ENCODE assay signal across 9 mouse cellular contexts in the genomic region with DNA sequence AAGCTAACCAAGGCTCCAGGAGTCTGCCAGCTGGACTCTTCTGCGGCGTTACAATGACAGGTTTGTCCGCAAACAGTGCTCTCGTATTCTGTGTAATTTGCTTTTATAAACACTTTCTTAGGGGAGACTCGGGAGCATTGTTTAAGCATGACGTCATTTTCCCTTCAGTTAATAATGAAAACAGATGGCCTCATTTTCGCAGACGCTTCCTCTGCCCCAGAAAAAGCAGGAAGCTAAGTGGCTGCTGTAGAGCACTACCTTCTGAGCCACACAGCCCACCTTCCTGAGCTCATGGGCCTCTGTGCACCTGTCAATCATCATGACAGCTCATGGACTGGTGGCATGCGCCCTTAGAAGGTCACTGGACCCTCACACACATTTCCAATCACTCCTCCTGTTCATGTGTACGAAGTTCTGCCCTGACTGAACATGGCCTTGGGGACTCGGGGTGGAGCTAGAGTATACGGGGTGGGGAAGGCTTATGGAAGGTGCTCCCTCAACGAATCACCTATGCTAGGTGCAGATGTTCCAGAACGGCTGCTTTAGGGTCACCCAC.
DNase-seq lines count a peak whose midpoint lies in the region; ATAC-seq and TF ChIP-seq lines count a peak whose summit lies in the region.
"Had no signal": no experiment of that assay in that cellular context is flagged by ENCODE, and none has a peak within 500 bp of the region (broad histone marks: within the 10 kb centered on the region; RNA-seq: fewer than 3 reads in every experiment).

No protein-coding gene starts in this region.

- peak; percentile 63 for ATAC-seq in heart, postnatal 0 days (ENCODE audit: insufficient read depth, low read depth)
- peak; percentile 79 for ATAC-seq in lung, embryonic 14.5 days (ENCODE audit: insufficient read depth)
- ATAC-seq in stomach, embryonic 16.5 days (ENCODE audit: insufficient read depth, low FRiP score): peak; percentile 79
- ATAC-seq in CD4-positive, CD25-positive, alpha-beta regulatory T cell, adult 4 months: no peak
- ATAC-seq in liver, postnatal 0 days: no peak

- TF ChIP-seq EP300 in heart, postnatal 0 days (IDR thresholded peaks at IDR 0.05; ENCODE audit: low read depth): no peak
- no peak for TF ChIP-seq EP300 in liver, postnatal 0 days (IDR thresholded peaks at IDR 0.05; ENCODE audit: low read depth)

- H3K27me3 ChIP-seq in heart, postnatal 0 days (ENCODE audit: control insufficient read depth, insufficient read depth, low read length): no peaks in the 10 kb centered on the region
- no peaks in the 10 kb centered on the region for H3K27me3 ChIP-seq in lung, embryonic 14.5 days (ENCODE audit: insufficient read depth, low read length)
- H3K27me3 ChIP-seq in stomach, embryonic 16.5 days (ENCODE audit: control insufficient read depth, insufficient read depth, low read length): no peaks in the 10 kb centered on the region
- H3K27me3 ChIP-seq in liver, postnatal 0 days (ENCODE audit: insufficient read depth, low read length): no peaks in the 10 kb centered on the region

- DNase-seq in layer of hippocampus, adult 2 months (ENCODE audit: low spot score in 2 of 2): no peak
- no peak for DNase-seq in layer of hippocampus, adult 9-10 months (ENCODE audit: low spot score)
- peak; percentile 46 for DNase-seq in heart, postnatal 0 days (ENCODE audit: low spot score)
- peak; percentile 81 for DNase-seq in lung, embryonic 14.5 days
- DNase-seq in adrenal gland, postnatal 10 days: no peak
- DNase-seq in liver, postnatal 0 days: no peak

- no peak overlapping the region for H3K9ac ChIP-seq in heart, postnatal 0 days (replicated peaks; ENCODE audit: low read depth, low read length)
- no peak overlapping the region for H3K9ac ChIP-seq in lung, embryonic 14.5 days
- peak overlapping the region; percentile 23; the same call in 1 of the 2 replicates for H3K9ac ChIP-seq in stomach, embryonic 16.5 days (ENCODE audit: low read length)
- no peak overlapping the region for H3K9ac ChIP-seq in liver, postnatal 0 days (replicated peaks)

- 56% methylated on average over 14 of the region's 14 CpGs for WGBS in heart, postnatal 0 days
- 27% methylated on average over 14 of the region's 14 CpGs for WGBS in lung, embryonic 14.5 days
- 27% methylated on average over 14 of the region's 14 CpGs for WGBS in stomach, embryonic 16.5 days
- 54% methylated on average over 14 of the region's 14 CpGs for WGBS in liver, postnatal 0 days (ENCODE audit: insufficient replicate concordance)

- no peak for TF ChIP-seq CTCF in layer of hippocampus, adult 2 months (conservative IDR thresholded peaks at IDR 0.05)
- TF ChIP-seq CTCF in heart, postnatal 0 days (IDR thresholded peaks at IDR 0.05; ENCODE audit: low read depth): no peak
- TF ChIP-seq CTCF in lung, embryonic 14.5 days (IDR thresholded peaks at IDR 0.05; ENCODE audit: low read depth): no peak
- no peak for TF ChIP-seq CTCF in liver, postnatal 0 days (IDR thresholded peaks at IDR 0.05; ENCODE audit: low read depth)

- H3K4me3 ChIP-seq in layer of hippocampus, adult 2 months: 0 out of 2 replicates have a peak overlapping the region, but pooled peaks have one; percentile 15
- no peak overlapping the region for H3K4me3 ChIP-seq in heart, postnatal 0 days (ENCODE audit: low read depth, low read length)
- H3K4me3 ChIP-seq in lung, embryonic 14.5 days (ENCODE audit: low read depth, low read length): no peak overlapping the region
- H3K4me3 ChIP-seq in stomach, embryonic 16.5 days (replicated peaks; ENCODE audit: low read length): peak overlapping the region; percentile 17; the same call in 1 of the 2 replicates
- no peak overlapping the region for H3K4me3 ChIP-seq in liver, postnatal 0 days (ENCODE audit: low read depth, low read length)
- H3K4me3 ChIP-seq: erythroblast, embryonic 14.5 days had no signal

- H3K36me3 ChIP-seq in heart, postnatal 0 days (replicated peaks; ENCODE audit: control insufficient read depth, insufficient read depth, low read length): no peaks in the 10 kb centered on the region
- H3K36me3 ChIP-seq in lung, embryonic 14.5 days (ENCODE audit: insufficient read depth): no peaks in the 10 kb centered on the region
- H3K36me3 ChIP-seq in stomach, embryonic 16.5 days (ENCODE audit: control insufficient read depth, insufficient read depth, low read length): no peaks in the 10 kb centered on the region
- H3K36me3 ChIP-seq in liver, postnatal 0 days (replicated peaks; ENCODE audit: insufficient read depth, low read length): no peaks in the 10 kb centered on the region

- no peaks in the 10 kb centered on the region for H3K9me3 ChIP-seq in heart, postnatal 0 days (replicated peaks; ENCODE audit: control insufficient read depth, low read length)
- no peaks in the 10 kb centered on the region for H3K9me3 ChIP-seq in lung, embryonic 14.5 days (ENCODE audit: low read depth, low read length)
- H3K9me3 ChIP-seq in stomach, embryonic 16.5 days (replicated peaks; ENCODE audit: control insufficient read depth, low read length): no peaks in the 10 kb centered on the region
- H3K9me3 ChIP-seq in liver, postnatal 0 days (ENCODE audit: low read length): no peaks in the 10 kb centered on the region

- no peak overlapping the region for H3K27ac ChIP-seq in layer of hippocampus, adult 2 months
- no peak overlapping the region; the same call in 1 of the 2 replicates for H3K27ac ChIP-seq in heart, postnatal 0 days (ENCODE audit: low read depth)
- H3K27ac ChIP-seq in lung, embryonic 14.5 days (ENCODE audit: low read depth): no peak overlapping the region
- peak overlapping the region; percentile 41; the same call in 1 of the 2 replicates for H3K27ac ChIP-seq in stomach, embryonic 16.5 days (ENCODE audit: low read length)
- H3K27ac ChIP-seq in liver, postnatal 0 days (ENCODE audit: low read depth): no peak overlapping the region

- H3K4me2 ChIP-seq in heart, postnatal 0 days (ENCODE audit: low read depth, low read length): peak overlapping the region; percentile 16; the same call in 1 of the 2 replicates
- H3K4me2 ChIP-seq in lung, embryonic 14.5 days: peak overlapping the region; percentile 30
- H3K4me2 ChIP-seq in stomach, embryonic 16.5 days (ENCODE audit: low read depth, low read length): peak overlapping the region; percentile 28; the same call in 1 of the 2 replicates
- no peak overlapping the region for H3K4me2 ChIP-seq in liver, postnatal 0 days (ENCODE audit: low read depth, low read length)

- H3K4me1 ChIP-seq in heart, postnatal 0 days (ENCODE audit: control insufficient read depth, insufficient read depth): no peaks in the 10 kb centered on the region
- H3K4me1 ChIP-seq in lung, embryonic 14.5 days (ENCODE audit: insufficient read depth): peaks cover 5% of the 10 kb centered on the region; the same call in 1 of the 2 replicates
- peaks cover 10% of the 10 kb centered on the region for H3K4me1 ChIP-seq in stomach, embryonic 16.5 days (ENCODE audit: control insufficient read depth, insufficient read depth, low read length)
- H3K4me1 ChIP-seq in liver, postnatal 0 days (ENCODE audit: insufficient read depth): 0 out of 2 replicates have a peak, but pooled peaks cover 3% of the 10 kb centered on the region

Comparison
In these comparisons a context has a peak if more than half of its experiments do, and no peak if none do; other contexts are left out.
1. DNase-seq: peak in heart, postnatal 0 days (single experiment) and lung, embryonic 14.5 days (single experiment); none in layer of hippocampus, adult 2 months (0 of 2), layer of hippocampus, adult 9-10 months (single experiment), adrenal gland, postnatal 10 days (single experiment) and liver, postnatal 0 days (single experiment).
2. H3K4me3 ChIP-seq: peak in layer of hippocampus, adult 2 months (single experiment) and stomach, embryonic 16.5 days (single experiment); none in heart, postnatal 0 days (single experiment), lung, embryonic 14.5 days (single experiment) and liver, postnatal 0 days (single experiment).
3. ATAC-seq: peak in heart, postnatal 0 days (single experiment), lung, embryonic 14.5 days (single experiment) and stomach, embryonic 16.5 days (single experiment); none in CD4-positive, CD25-positive, alpha-beta regulatory T cell, adult 4 months (single experiment) and liver, postnatal 0 days (single experiment).